Mouse (Mus musculus) embryonic facial prominence, embryonic 11.5 days (tissue): ENCODE measurements around the gene Gabpb1. TPM values are rescaled to one million over a fixed set of nuclear protein-coding genes. Genes with fewer than 3 reads are reported as not detected.

Source experiments
- ATAC-seq: fragments of 200-750 bp; cut with Nextera tagmentation; replicated peaks from 2 replicates; pipeline ENCODE4 v1.8.0; 2017; ENCODE audit warnings: low read depth; ENCODE audit not compliant: insufficient number of reproducible peaks, low FRiP score, low TSS enrichment
- DNase-seq: peaks from one replicate; pipeline ENCODE4 v3.0.0-alpha.2; 2015; ENCODE audit warnings: low spot score
- H3K27ac ChIP-seq: fragments of 300-500 bp; sonication (generic); replicated peaks from 2 replicates; pipeline ENCODE4 v1.5.1; 2014; ENCODE audit warnings: mild to moderate bottlenecking, low read depth, low read length, control low read depth
- H3K27me3 ChIP-seq: fragments of 300-500 bp; sonication (generic); 2 replicates; pipeline ENCODE4 v1.6.1; 2014; ENCODE audit warnings: mild to moderate bottlenecking, low read length, moderate library complexity, mixed read lengths; ENCODE audit not compliant: control insufficient read depth, insufficient read depth
- H3K36me3 ChIP-seq: fragments of 300-500 bp; sonication (generic); replicated peaks from 2 replicates; pipeline ENCODE4 v1.6.1; 2014; ENCODE audit warnings: low read depth, mild to moderate bottlenecking, low read length, moderate library complexity, mixed read lengths; ENCODE audit not compliant: control insufficient read depth, insufficient read depth
- H3K4me1 ChIP-seq: fragments of 300-500 bp; sonication (generic); 2 replicates; pipeline ENCODE4 v1.6.1; 2014; ENCODE audit warnings: low read length, mixed read lengths; ENCODE audit not compliant: control insufficient read depth, insufficient read depth
- H3K4me2 ChIP-seq: fragments of 300-500 bp; sonication (generic); 2 replicates; pipeline ENCODE4 v1.6.1; 2014; ENCODE audit warnings: low read depth, mild to moderate bottlenecking, control low read depth, low read length, moderate library complexity
- H3K4me3 ChIP-seq: fragments of 300-500 bp; sonication (generic); 2 replicates; pipeline ENCODE4 v1.5.1; 2014; ENCODE audit warnings: low read depth, low read length, control low read depth
- H3K9ac ChIP-seq: fragments of 300-500 bp; sonication (generic); replicated peaks from 2 replicates; pipeline ENCODE4 v1.6.1; 2014; ENCODE audit warnings: mild to moderate bottlenecking, control low read depth, low read length
- H3K9me3 ChIP-seq: fragments of 300-500 bp; sonication (generic); replicated peaks from 2 replicates; pipeline ENCODE4 v1.6.1; 2016; ENCODE audit warnings: mild to moderate bottlenecking, low read length, inconsistent platforms, mixed read lengths; ENCODE audit not compliant: control insufficient read depth
- WGBS: fragments of 180-500 bp; shearing (Covaris S2); extraction: QIAGEN DNeasy Blood & Tissue Kit; methylation state at CpG from one replicate; pipeline ENCODE4 v1.1.7; 2014; 5-methylcytosine and 5-hydroxymethylcytosine counted together
- polyA plus RNA-seq: library from polyadenylated mRNA; unstranded; fragments of >200 nt; fragmentation: Nextera tagmentation; extraction: Ambion mirVana; gene quantifications from 2 replicates; pipeline ENCODE4 v1.2.1, GENCODE M21; 2014

The Gabpb1 gene
- polyA plus RNA-seq, 1 experiment from 2014 or later = 104 TPM

DNA sequence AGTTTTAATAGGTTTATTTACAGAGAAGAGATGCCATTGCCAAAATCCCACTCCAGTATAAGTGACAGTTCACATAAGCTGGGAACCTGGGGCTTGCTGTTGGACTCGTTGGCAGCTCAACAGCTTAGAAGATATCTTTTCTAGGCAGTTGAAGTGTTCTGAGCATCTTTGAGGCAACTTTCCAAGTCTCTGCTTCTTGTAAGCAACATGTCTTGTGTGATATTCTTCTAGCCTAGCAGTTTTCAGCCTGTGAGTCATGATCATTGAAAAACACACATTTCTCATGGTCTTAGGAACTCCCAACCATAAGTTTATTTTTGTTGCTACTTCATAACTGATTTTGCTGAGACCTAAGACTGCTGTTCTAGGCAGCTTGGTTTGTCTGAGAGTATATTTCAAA lies 6.8 kb upstream of the Gabpb1 start:
- Histone ChIP-seq H3K36me3 (no peaks in the 10 kb centered on the region; the same call in 1 of the 2 replicates), H3K4me3 (no peak overlapping the region), H3K4me2 (no peak overlapping the region), H3K27me3 (no peaks in the 10 kb centered on the region), H3K9ac (no peak overlapping the region), H3K9me3 (no peaks in the 10 kb centered on the region), H3K27ac (no peak overlapping the region), H3K4me1 (no peaks in the 10 kb centered on the region)
- ATAC-seq (no peak), DNase-seq (no peak)
- WGBS = 96% methylated on average over 1 of the region's 1 CpGs

DNA sequence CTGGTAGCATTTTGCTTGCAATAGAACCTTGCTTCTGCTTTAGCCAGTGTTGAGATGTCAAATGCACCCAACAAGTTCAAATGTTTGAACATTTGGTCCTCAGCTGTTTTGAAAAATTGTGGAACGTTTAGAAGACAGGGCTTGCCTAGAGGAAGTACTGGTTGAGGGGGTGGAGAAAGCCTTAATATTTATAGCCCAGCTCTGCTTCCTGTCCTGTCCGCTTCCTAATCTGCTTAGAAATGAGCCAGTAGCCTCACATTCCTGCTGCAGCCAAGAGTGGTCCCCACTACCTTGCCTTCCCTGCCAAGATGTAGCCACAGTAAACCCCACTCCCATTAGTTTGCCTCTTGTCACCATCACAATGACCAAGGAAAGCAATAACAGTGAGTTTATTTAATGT lies 6.2 kb upstream of the Gabpb1 start:
- H3K9me3 ChIP-seq = no peaks in the 10 kb centered on the region
- H3K4me1 ChIP-seq = no peaks in the 10 kb centered on the region
- no peak for DNase-seq
- H3K27ac ChIP-seq = no peak overlapping the region
- no peak for ATAC-seq
- H3K27me3 ChIP-seq = no peaks in the 10 kb centered on the region
- H3K4me2 ChIP-seq = no peak overlapping the region
- no peak overlapping the region for H3K4me3 ChIP-seq
- WGBS = 78% methylated on average over 2 of the region's 2 CpGs
- H3K9ac ChIP-seq = no peak overlapping the region
- no peaks in the 10 kb centered on the region; the same call in 1 of the 2 replicates for H3K36me3 ChIP-seq

DNA sequence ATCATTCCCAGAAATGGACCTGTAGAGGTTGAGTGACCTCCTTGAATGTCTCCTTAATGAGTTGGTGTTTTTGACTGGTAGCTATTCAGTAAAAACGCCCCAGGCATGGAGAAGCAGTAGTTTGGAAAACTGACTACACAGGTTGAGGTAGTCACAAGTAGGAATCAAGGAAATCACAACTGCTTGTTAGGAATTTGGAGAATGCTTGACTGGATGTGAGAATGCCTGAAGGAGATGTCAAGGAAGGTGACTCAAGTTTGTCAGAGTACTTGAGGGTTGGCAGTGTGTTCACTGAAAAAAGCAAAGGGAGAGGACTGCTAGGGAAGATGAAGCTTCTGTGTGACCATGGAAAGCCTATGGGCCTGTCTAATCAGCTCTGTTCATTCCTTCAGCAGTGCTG lies 1.2 kb upstream of the Gabpb1 start:
- ATAC-seq = no peak
- WGBS = 95% methylated on average over 1 of the region's 1 CpGs
- no peaks in the 10 kb centered on the region; the same call in 1 of the 2 replicates for H3K36me3 ChIP-seq

DNA sequence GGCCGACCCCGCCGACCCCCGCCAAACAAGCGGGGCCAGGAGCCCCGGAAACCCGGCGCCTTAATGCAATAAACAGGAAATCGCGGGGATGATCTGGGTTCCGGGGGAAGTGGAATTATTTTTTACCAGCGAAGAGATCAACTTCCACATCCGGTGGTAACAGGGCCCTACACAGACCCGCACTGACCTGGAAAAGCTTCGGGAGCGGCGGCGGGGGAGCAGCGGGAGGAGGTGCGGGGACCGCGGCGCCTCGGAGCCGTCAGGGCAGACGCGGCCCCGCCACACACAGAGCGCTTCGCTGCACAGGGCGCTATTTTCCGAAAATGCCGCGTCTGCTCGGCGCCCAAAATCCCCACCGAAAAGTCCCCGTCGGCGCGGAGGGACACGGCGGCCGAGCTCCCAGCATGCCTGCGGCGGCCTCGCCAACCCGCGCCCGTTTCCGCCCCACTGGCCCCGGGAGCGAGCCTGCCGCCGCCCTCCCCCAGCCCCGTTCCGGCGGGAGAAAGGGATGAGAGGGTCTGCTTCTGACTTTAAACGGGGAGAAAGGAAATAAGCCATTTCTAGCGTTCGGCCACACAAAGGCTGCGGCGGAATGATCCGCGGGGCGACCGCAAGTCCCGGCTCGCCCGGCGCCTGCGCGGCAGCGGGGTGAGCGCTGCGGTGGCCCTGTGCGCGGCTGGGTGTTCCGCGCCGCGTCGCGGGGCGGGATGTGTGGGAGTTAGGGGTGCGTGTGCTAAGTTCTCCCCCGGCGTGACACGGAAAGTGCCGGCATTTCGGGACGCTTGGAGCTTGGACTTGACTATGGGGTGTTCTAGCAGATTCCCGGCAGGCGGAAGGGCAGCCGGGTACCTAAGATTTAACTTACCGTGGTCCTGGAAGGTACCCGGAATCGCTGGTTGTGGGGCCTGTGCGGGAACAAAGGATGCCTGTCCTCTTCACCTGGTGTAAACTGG lies 692 bp downstream of the Gabpb1 start:
- Histone ChIP-seq H3K9me3 (no peaks in the 10 kb centered on the region), H3K9ac (peak overlapping the region; percentile 100), H3K4me3 (peak overlapping the region; percentile 86), H3K4me1 (no peaks in the 10 kb centered on the region), H3K27me3 (no peaks in the 10 kb centered on the region), H3K4me2 (peak overlapping the region; percentile 70), H3K27ac (peak overlapping the region; percentile 100), H3K36me3 (no peaks in the 10 kb centered on the region; the same call in 1 of the 2 replicates)
- under 1% methylated on average over 84 of the region's 99 CpGs for WGBS
- DNase-seq (peak; percentile 92), ATAC-seq (peak; percentile 91)

More for the DNA sequence above, 1.2 kb upstream of the Gabpb1 start:
- no peak for DNase-seq
- Histone ChIP-seq H3K4me3 (no peak overlapping the region), H3K4me1 (no peaks in the 10 kb centered on the region), H3K4me2 (no peak overlapping the region), H3K9ac (no peak overlapping the region), H3K27me3 (no peaks in the 10 kb centered on the region), H3K9me3 (no peaks in the 10 kb centered on the region), H3K27ac (no peak overlapping the region)

DNA sequence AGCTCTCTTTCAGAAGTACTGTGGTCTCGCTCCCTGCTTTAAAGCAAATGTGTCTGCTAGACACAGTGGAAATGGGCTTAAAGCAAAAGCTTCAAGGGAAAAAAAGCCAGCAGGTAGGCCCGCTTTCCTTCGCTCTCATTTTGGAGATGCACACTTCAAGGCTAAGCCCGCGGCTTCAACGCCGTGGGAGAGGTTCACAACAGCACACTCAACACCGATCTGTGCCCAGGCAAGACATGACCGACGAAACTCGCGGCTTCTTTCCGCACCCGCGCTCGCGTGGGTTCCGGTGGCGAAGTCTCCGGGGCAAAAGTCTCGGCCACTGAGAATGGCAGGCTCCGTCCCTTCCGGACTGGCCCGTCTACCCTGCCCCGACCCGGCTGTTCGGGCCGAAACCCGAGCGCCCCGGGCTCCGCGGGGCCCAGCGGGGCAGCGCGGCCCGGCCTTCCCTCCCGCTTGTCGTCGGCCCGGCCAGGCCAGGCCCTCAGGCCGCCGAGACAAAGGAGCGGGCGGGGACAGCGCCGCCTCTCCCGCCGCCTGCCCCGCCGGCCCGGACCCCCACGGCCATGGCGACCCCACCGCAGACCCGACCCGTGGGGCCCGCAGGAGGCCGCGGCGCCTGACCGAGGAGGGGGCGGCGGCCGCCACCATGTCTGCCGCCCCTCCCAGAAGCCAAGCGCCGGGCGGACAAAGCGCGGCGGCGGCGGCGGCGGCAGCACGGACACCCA lies 1.5 kb downstream of the Gabpb1 start:
- Histone ChIP-seq H3K9ac (peak overlapping the region; percentile 100), H3K4me2 (peak overlapping the region; percentile 27), H3K27me3 (no peaks in the 10 kb centered on the region), H3K36me3 (no peaks in the 10 kb centered on the region; the same call in 1 of the 2 replicates), H3K27ac (peak overlapping the region; percentile 100), H3K9me3 (no peaks in the 10 kb centered on the region), H3K4me1 (no peaks in the 10 kb centered on the region), H3K4me3 (peak overlapping the region; percentile 86)
- ATAC-seq (peak; percentile 63), DNase-seq (peak; percentile 56)
- WGBS = 0% methylated on average over 69 of the region's 77 CpGs

DNA sequence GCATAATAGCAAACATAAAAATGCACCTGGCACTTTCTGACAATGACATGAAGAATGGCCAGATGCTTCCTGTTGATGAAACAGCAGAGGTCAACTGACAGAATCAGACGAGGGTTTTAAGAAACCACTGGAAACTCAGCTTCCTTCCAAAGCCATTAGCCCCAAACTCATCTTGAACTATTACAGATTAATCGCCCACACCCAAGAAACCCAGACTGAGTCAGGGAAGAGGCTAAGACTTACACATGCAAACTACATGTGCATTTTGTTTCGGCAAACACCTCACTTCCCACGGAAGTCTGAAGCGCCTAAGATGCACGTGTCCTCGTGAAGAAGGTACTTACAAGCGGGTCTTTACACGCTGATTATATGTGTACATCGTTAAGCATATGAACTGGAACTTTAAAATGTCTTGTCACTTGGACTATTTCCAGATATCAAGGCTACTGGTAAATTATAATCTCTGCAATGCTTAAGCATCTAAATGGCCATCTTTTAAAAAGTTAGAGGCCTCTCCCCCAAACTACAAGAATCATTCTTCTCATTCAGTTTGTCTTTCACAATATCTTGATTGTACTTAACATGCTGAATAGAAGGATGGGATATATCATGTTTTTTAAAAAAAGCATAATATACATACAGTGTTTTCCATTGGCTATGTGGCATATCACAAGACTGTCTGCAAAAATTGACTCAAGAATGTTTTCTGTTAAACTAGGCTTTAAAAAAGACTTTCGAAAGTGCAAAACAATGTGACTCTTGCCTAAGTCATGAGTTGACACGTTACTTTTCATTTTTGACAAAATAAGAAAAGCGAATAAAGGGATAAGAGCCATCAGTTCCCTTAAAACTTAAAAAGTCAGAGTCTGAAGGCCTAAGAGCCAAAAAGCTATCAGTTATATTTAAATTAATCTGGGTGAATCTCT lies 2.6 kb downstream of the Gabpb1 start:
- Histone ChIP-seq H3K27ac (no peak overlapping the region), H3K36me3 (no peaks in the 10 kb centered on the region; the same call in 1 of the 2 replicates), H3K9me3 (no peaks in the 10 kb centered on the region), H3K9ac (peak overlapping the region; percentile 100), H3K4me2 (peak overlapping the region; percentile 27), H3K4me1 (no peaks in the 10 kb centered on the region), H3K4me3 (peak overlapping the region; percentile 86), H3K27me3 (no peaks in the 10 kb centered on the region)
- ATAC-seq (no peak), DNase-seq (no peak)
- 70% methylated on average over 13 of the region's 13 CpGs for WGBS

DNA sequence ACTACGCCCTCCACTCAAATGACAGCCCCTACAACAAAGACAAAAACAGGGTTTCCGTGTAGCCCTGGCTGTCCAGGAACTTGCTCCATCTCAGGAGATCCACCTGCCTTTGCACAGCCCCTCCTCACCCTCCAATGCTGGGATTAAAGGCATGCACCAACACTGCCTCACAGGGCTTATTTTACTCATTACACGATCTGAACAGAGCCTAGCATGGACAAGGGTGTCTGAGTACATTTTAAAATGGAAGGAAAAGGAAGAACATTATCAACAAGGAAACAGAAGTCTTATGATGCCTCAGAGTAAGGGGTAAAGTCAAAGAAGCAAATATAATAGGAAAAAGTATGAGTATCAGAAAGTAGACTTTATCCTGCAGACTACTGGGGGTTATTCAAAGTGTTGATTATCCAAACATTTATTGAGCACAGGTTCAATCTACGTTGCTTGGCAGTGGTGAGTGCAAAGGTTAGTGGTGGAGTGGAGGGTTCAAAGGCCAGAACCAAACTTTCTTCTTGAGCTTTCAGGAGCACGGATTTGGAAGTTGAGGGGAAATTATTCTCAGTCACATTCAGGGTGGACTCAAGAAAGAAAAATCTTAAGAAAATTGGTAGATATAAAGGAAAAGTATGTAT lies 7.4 kb downstream of the Gabpb1 start:
- Histone ChIP-seq H3K4me2 (no peak overlapping the region), H3K36me3 (no peaks in the 10 kb centered on the region; the same call in 1 of the 2 replicates), H3K27ac (no peak overlapping the region), H3K9me3 (no peaks in the 10 kb centered on the region), H3K27me3 (no peaks in the 10 kb centered on the region), H3K9ac (no peak overlapping the region), H3K4me1 (no peaks in the 10 kb centered on the region), H3K4me3 (no peak overlapping the region)
- ATAC-seq (no peak), DNase-seq (no peak)
- 92% methylated on average over 5 of the region's 5 CpGs for WGBS
